Mouse (Mus musculus) thymus, postnatal 4 days (tissue): ENCODE results near the gene Oas2.

ENCODE experiments used
- DNase-seq: peaks from one replicate; pipeline ENCODE4 v3.0.0; 2021

The Oas2 gene

DNA sequence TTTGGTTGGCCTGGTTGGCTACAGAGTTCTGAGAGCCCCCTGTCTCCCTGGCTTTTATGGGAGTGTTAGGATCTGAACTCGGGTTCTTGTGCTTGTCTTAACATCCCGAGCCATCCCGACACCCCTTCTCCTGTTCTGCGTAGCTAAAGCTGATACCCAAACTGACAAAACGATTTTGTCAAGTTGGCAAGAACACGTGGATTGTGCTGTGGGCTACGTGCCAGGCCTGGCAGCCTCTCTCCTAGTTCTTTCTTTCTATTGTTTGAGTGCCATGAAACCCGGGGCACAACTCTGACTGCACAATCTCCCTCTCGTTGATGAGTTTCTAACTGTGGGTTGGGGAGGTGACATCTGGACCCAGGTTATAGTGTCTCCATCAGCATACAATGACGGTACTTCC lies 20.3 kb downstream of the Oas2 start:
- DNase-seq = no peak

- DNase-seq = no peak
Observed at GRCm38 (mm10) chr5:120725811-120726455, 23.7 kb downstream of the Oas2 start.

- DNase-seq = no peak
Observed at GRCm38 (mm10) chr5:120721005-120721404, 28.6 kb downstream of the Oas2 start.

DNA sequence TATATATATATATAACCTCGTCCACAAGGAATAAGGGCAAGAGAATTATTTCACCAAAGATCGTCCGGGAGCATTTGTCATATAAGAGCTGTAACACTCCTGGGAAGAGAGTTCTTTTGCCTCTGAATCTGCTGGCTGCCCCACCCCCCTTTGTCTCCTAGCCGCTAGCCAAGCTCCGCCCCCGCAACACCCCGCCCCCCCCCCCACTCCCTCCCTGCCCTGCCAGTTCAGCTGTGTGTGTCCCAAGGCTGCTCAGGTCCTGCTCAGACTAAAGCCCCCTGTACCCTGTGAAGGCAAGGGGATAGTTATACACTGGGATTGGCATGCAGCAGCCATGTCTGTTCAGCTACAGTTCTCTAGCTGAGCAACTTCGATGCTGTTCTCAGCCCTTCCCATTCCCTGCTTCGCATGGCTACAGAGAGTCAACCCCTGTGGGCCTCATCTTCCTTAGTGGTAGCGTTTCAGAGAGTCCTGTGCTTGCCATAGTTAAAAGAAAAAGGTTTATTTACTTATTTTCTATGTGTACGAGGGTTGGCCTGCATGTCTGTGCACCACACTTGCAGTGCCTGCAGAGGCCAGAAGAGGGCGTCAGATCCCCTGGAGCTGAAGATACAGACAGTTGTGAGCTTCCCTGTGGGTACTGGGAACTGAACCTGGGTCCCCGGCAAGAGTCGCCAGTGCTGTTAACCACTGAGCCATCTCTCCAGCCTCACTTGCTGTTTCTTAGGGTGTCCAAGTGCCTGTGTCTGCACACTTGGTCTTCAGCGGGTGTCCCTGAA lies 30.9 kb downstream of the Oas2 start:
- no peak for DNase-seq

DNA sequence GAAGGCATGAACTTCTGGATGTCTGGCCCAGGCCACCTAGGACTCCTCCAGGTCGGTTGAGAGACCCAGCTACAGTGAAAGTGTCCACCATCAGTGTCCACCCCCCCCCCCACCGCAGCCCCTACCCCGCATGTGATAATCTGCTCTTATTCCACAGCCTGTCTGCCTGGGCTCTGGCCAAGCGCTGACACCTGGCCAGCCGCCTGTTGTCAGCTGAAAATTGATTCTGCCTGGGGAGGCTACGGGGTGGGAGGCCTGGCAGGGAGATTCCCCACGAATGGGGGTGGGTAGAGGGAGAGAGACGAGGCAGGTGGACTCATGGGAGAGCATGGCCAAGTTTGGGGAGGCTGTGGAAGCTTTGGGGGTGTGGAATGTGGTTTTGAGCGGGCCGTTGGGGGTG lies 32.5 kb downstream of the Oas2 start:
- DNase-seq = no peak

DNA sequence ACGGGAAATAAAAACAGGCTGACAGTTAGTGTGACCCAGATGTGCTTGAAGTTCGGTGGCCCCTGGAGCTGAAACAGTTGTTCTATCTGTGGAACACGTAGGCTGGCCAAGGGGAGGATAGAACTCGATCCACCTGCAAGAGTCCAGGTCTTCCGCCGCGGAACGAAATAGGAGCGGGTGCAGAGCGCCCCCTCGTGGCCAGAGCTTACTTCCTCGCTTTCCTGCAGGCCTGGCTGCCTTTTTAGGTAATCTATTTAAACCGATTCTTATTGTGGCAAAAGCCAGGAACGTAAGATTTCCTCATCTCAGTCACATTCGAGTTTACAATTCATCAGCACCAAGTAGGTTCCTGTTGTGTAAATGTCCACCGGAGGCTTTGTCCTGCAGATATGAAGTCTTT lies 35.3 kb downstream of the Oas2 start:
- peak; percentile 95 for DNase-seq

- DNase-seq = no peak
Observed at GRCm38 (mm10) chr5:120712721-120713120, 36.9 kb downstream of the Oas2 start.

DNA sequence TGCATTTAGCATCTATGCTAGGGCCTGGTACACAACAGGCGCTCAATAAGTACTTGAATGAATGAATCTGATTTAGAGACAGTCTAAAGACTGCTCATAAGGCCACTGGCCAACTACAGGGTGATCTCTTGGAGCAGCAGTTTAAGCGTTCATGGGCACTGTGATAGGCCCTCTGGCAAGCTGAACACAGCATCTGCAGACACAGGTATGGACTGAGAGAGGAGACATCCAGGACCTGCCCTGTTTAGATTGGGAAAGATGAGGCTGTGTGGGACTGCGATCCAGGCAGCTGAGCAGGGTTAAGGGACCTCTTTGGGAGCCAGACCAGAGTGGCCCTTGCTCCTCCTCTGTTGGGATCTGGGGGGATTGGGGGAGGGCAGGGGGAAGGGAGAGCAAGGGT lies 37.8 kb downstream of the Oas2 start, which contains the start of gene Dtx1:
Gene Dtx1, minus strand, starts transcription at position 101 of the 400 bp plus-strand sequence.
- DNase-seq = no peak

DNA sequence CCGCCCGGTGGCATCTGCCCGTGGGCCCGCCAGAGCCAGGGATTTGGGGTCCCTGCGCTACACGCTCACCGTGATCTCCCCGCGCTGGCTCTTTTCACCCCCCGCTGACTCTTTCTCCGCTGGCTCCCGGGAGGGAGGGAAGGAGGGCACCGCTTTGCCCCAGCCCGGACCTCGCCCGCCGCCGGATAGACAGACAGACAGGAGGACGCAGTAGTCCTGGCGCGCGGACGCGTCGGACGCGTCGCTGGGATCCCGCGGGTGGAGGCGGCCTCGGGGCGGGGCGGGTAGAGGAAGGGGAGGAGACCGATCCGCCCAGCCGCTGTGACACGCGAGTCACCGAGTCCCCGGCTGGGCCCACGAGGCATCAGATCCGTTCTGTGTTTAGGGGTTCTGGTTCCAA lies 38.2 kb downstream of the Oas2 start:
- peak; percentile 84 for DNase-seq

DNA sequence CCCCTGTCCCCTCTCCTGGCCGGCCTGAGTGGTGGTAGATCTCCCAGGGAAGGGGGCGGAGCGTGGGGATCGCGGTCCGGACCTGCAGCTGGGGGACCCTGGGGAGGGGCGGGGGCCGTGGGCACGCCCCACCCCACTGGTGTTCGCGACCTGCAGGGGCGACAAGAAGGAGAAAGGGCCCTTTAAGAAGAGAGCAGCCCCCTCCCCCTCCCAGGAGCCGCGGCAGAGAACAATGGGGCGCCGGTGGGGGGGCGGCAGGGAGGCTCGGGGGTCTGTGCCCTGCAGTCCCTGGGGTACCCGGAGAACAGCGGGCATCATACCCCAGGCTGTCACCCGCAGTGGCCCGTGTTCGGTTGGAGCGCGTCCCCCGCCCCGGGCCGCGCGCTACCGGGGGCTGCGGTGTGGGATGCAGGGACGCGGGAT lies 38.8 kb downstream of the Oas2 start:
- peak; percentile 66 for DNase-seq

DNA sequence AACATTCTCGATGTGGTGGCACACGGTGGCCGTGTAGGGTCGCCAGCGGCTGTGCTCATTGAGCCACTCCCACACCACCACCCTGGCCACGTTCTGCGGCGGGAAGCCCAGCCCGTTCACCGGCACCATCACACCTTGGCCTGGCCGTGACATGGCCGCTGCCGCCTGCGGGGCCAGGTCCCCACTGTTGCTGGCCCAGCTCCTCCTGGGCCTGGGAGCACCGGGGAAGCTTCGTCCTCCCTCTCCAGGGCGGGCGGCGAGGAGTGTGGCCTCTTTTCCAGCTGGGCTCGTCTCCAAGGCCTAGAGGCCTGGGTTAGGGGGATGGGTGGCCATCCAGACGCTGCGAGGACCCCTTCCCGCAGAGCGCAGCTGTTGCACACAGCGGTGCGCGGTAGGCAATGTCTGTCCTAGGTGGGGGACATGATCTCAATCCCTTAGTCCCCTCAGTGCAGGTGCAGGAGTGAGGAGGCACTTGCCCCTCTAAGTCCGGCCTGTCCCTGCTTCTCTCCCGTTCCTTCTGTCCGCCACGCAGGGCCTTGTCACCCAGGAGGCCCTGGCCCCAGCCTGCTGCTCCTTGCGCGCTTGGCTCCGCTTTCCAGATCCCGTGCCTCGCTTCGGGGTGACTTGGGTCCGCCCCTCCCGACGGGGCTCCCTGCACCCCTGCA lies 39.4 kb downstream of the Oas2 start:
- no peak for DNase-seq

DNA sequence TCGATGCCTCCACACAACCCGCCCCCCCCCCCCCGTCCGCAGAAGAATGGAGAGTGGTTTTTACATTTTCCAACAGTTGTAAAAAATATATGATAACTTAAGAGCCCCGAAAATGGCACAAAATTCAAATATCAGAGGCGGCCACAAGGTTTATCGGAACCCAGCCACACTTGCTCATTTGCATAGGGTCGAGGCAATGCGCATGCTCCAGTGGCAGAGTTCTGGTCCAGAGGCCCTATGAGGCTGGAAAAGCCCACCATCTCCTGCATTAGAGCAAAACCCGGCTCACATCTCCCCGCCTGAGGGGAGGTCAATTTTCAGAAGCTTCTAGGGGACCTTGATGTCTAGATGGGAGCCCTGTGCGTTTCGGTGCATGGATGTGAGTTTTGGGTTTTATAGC lies 42.7 kb downstream of the Oas2 start:
- DNase-seq = no peak

DNA sequence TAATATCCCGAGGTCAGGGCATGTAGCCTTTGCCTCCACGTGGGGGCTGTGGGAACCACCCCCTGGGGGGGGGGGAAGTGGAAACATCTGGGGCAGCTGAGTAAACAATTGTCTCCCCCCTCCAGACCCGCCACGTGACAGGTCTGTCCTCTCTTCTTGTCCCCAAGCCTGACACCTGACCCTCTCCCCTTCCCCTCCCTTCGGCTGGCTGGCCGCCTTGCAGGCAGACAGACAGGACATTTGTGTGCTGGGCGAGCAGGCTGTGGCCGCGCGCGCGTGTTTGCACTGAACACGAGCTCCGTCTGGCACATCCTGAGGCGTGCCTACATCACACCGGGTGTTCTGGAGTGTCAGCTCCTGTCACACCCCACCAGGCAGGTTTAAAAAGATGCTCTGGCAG lies 43.1 kb downstream of the Oas2 start:
- no peak for DNase-seq

DNA sequence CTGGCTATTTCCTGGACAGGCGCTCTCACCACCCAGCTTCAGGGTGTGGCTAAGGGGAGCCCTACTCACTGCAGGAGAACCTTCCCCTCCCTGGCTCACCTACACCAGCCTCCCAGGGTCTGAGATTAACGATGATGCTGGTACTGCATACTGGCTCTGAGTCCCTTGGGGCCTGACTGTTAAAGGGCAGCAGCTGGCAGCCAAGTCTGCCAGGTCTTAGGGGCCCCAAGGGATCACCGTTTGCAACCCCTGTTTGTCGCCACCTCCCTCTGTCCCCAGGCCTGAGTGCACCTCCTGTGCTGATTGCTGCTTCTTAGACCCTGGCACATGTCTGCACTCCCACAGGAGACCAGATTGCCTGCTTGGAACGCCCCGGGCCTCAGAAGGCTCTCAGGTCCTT lies 45.2 kb downstream of the Oas2 start:
- no peak for DNase-seq

- DNase-seq = no peak
Observed at GRCm38 (mm10) chr5:120703660-120704059, 46.0 kb downstream of the Oas2 start.

DNA sequence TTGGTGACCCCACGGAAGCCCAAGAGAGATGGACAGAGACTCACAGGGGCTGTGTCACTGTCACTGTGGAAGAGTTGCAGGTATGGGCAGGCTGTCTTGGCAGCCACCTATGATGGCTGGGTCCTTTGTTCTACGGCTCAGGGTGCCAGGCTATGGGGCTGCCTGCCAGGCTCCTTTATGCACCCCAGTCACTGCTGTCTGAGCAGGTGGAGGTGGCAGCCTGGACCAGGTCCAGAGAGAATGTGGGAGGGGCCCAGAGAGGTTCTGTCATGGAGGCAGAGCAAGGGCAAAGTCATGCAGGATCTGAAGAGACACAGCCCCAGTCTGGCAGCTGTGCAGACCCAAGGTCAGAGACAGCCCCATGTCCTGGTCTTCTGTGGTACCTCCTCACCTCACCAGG lies 46.7 kb downstream of the Oas2 start:
- no peak for DNase-seq

DNA sequence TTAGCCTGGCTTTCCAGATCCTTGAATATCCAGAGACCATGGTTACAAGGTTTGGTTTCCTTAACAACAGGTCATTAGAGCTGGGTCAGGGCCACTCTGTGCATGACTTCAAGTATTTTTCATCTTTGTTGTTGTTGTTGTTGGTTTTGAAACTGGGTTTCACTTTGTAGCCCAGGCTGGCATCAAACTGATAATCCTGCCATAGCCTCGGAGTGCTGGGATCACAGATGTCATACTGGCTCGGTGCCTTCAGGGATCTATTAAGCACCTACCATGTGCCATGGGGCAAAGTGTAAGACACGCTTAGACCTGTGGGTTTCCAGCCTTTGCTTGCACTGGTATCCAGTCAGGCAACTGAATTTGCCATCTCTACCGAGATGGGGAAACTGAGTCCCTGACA lies 47.2 kb downstream of the Oas2 start:
- no peak for DNase-seq

GRCm38 (mm10) chr5:120700996-120701790 lies 48.5 kb downstream of the Oas2 start:
- no peak for DNase-seq

DNA sequence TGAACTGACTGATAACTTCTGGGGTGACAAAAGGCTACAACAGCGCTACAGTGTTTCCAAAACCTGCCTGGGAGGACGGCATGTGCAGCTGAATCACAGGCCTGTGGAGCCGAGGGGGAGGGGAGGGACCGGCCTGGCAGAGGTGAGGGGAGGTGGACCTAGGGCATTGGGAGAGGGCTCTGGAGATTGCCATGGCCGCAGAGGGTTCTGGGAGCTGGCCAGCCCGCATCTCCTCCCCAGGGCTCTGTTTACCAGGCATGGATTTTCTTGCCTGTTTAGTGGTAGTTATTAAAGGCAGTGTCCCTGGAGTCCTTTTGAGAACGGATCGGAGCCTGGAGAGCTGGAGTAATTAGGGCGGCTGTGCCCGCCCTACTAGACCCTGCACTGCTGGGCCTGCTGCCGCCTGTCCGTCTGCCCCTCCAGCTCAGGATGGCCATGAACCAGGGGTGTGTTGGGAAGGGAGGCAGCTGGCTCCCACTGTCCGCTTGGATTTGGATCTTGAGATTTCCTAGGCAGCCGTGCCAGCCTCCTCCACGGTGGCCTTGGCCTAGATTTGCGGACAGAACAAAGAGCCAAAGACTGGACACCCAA lies 50.8 kb downstream of the Oas2 start:
- DNase-seq = no peak

DNA sequence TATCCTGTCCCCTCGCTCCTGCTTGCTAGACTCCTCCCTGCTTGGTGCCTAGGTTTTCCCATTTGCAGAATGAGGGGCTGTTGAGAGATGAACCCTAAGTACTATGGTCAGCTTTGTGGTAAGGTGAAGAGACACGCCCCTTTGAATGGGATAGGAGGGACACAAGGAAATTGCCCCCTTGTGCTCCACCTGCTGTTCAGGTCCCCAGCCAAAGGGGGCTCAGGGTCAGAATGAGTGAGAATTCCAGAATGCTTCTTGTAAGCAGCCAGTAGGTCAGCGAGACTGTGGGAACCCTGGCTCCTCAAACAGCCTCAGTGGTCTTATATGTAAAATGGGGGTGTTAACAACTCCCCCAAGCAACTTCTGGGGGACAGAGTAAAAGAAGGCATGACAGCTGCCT lies 51.5 kb downstream of the Oas2 start:
- DNase-seq = no peak

DNA sequence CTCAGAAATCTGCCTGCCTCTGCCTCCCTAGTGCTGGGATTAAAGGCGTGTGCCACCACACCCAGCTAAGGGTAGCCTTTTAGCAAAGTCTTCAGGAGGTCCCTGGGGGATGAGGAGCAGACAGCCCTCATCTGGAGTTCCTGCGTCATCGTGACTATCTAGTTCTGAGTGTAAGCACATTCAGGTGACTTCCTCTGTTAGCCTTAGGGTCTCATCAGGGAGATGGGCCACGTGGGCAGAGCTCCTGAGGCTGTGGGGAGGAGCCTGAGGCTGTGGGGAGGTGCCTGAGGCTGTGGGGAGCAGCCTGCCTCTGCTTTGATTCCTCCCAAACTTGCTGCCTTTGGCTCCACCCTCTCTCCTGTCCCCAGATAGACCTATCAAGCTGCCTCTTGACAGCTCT lies 52.8 kb downstream of the Oas2 start:
- no peak for DNase-seq

DNA sequence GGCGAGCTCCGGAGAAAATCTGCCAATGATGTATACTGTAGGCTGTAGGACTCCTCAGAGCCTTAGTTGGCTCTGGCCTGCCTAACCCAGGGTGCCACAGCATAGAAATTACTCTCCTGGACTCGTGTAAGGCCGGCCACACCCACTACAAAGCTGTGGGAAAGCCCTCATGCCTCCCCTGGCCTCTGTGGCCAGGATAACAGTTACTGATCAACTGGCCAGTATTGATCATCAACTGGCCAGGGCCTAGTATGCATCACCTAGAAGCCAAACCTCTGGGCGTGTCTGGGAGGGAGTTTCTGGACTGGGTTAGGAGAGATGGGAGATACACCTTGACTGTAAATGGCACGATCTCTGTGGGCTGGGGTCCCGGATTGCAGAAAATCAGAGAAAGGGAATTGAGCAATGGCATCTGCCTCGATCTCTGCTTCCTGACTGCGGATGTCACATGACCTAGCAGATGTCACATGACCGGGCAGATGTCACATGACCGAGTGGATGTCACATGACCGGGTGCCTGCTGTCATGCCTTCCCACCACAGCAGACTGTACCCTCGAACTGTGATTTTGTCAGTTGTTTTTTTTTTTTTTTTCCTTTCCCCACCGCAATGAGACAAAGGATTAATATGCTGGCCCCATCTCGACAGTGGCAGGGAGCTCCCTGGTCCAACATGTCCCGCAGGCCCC lies 53.5 kb downstream of the Oas2 start:
- DNase-seq = no peak
